Mouse (Mus musculus): ENCODE data around the gene Slc22a23.

DNA sequence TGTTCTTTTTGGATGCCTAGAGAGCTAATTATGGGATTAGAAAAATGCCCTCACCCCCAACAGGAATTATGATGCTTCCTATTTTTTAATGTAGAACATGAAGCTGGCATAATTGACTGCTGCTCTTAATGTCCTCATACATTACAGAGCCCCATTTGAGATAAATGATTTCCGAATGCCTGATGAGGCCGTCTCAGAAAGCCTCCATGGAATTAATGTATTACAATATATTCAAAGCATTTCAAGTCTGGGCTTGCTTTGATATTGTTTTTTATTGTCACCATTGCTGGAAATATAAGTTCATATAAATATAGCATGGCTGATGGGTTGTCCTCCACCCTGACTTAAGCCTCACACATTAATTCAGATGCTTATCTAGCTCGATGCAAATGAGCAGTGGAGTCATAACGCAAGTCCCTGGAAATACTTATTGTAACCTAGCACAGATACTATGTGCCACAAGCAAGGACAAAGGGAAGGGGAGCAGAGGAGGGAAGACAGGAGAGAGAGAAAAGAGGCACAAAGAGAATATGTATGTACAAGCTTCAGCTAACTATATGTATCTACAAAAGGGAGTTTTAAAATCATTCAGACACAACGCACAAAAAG, 28.0 kb upstream of the Slc22a23 start:
- no peak for TF ChIP-seq CTCF (IDR thresholded peaks at IDR 0.05; ENCODE audit: low read depth)
- no peak for TF ChIP-seq EP300 (IDR thresholded peaks at IDR 0.05; ENCODE audit: low read depth)

Measured in liver, embryonic 14.5 days (tissue).